Mouse (Mus musculus) limb, embryonic 14.5 days (tissue): ENCODE results near the gene Ehmt2. TPM values are rescaled to one million over a fixed set of nuclear protein-coding genes. Genes with fewer than 3 reads are reported as not detected.

Experiments
- ATAC-seq: fragments of 200-750 bp; cut with Nextera tagmentation; 2 replicates; pipeline ENCODE4 v1.8.0; 2017; ENCODE audit warnings: low read depth, moderate number of reproducible peaks, moderate TSS enrichment; ENCODE audit not compliant: low FRiP score
- DNase-seq: peaks from one replicate; pipeline ENCODE4 v3.0.0-alpha.2; 2015; ENCODE audit warnings: low spot score
- H3K27ac ChIP-seq: fragments of 300-500 bp; sonication (generic); replicated peaks from 2 replicates; pipeline ENCODE4 v1.5.1; 2014; ENCODE audit warnings: low read depth, mild to moderate bottlenecking, low read length, moderate library complexity, mixed read lengths
- H3K27me3 ChIP-seq: fragments of 300-500 bp; sonication (generic); 2 replicates; pipeline ENCODE4 v1.6.1; 2014; ENCODE audit warnings: low read length, mixed read lengths; ENCODE audit not compliant: control insufficient read depth, insufficient read depth
- H3K36me3 ChIP-seq: fragments of 300-500 bp; sonication (generic); 2 replicates; pipeline ENCODE4 v1.6.1; 2014; ENCODE audit warnings: mild to moderate bottlenecking, low read length, moderate library complexity, mixed read lengths; ENCODE audit not compliant: control insufficient read depth, insufficient read depth
- H3K4me1 ChIP-seq: fragments of 300-500 bp; sonication (generic); 2 replicates; pipeline ENCODE4 v1.6.1; 2014; ENCODE audit warnings: antibody characterized with exemption, low read length, mixed read lengths; ENCODE audit not compliant: control insufficient read depth, insufficient read depth
- H3K4me2 ChIP-seq: fragments of 300-500 bp; sonication (generic); replicated peaks from 2 replicates; pipeline ENCODE4 v1.6.1; 2014; ENCODE audit warnings: low read depth, mild to moderate bottlenecking, low read length, moderate library complexity; ENCODE audit not compliant: severe bottlenecking
- H3K4me3 ChIP-seq: fragments of 300-500 bp; sonication (generic); replicated peaks from 2 replicates; pipeline ENCODE4 v1.5.1; 2014; ENCODE audit warnings: low read length
- H3K9ac ChIP-seq: fragments of 300-500 bp; sonication (generic); 2 replicates; pipeline ENCODE4 v1.6.1; 2014; ENCODE audit warnings: mild to moderate bottlenecking, low read depth, low read length, moderate library complexity; ENCODE audit not compliant: severe bottlenecking
- H3K9me3 ChIP-seq: fragments of 300-500 bp; sonication (generic); 2 replicates; pipeline ENCODE4 v1.6.1; 2016; ENCODE audit warnings: low read length; ENCODE audit not compliant: control insufficient read depth
- POLR2A ChIP-seq: fragments of 200-500 bp; IDR thresholded peaks from 2 replicates; pipeline ENCODE4 v1.8.0; 2012; ENCODE audit warnings: inconsistent platforms, mild to moderate bottlenecking, moderate library complexity, borderline replicate concordance; ENCODE audit not compliant: insufficient read depth, insufficient read length; ENCODE audit errors: extremely low read depth
- WGBS: fragments of 180-500 bp; shearing (Covaris S2); extraction: QIAGEN DNeasy Blood & Tissue Kit; methylation state at CpG from one replicate; pipeline ENCODE4 v1.1.7; 2014; 5-methylcytosine and 5-hydroxymethylcytosine counted together
- polyA plus RNA-seq, 2 experiments: library from polyadenylated mRNA; depleted of rRNA in 1 of 2; stranded (reverse) in 1 of 2; unstranded in 1 of 2; fragments of >200 nt; fragmentation: Nextera tagmentation in 1 of 2; extraction: Ambion mirVana in 1 of 2; gene quantifications; 2 replicates each; pipeline versions ENCODE4 v1.2.1 to v1.2.3; 2012 to 2014

Ehmt2 gene
- polyA plus RNA-seq, 2 experiments, result 72.8 to 232 TPM

DNA sequence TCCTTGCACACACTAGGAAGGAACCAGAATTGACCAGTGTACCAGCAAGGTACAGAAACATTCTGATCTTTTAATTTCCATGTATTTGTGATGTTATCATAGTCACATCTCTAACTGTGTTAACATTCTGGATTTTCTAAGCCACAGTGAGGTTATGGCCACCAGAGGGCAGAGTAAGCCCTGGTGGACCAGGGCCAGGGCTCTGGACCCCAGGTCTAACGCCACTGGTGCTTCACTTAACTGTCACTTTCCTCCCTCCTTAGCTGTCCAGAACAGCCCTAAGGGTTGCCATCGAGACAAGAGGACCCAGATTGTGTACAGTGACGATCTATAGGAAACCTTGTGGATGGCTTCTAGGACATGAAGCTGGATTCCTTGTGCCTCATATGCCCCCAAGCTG, 42.4 kb upstream of the Ehmt2 start:
- Histone ChIP-seq H3K9ac (no peak overlapping the region), H3K4me2 (no peak overlapping the region), H3K27ac (no peak overlapping the region), H3K27me3 (no peaks in the 10 kb centered on the region), H3K4me1 (peaks cover 6% of the 10 kb centered on the region), H3K36me3 (peaks cover 46% of the 10 kb centered on the region), H3K4me3 (no peak overlapping the region), H3K9me3 (no peaks in the 10 kb centered on the region)
- DNase-seq, result peak; percentile 37
- ATAC-seq, result peak; percentile 24; the same call in 1 of the 2 replicates
- no peak for TF ChIP-seq POLR2A
- WGBS, result 33% methylated on average over 3 of the region's 3 CpGs

DNA sequence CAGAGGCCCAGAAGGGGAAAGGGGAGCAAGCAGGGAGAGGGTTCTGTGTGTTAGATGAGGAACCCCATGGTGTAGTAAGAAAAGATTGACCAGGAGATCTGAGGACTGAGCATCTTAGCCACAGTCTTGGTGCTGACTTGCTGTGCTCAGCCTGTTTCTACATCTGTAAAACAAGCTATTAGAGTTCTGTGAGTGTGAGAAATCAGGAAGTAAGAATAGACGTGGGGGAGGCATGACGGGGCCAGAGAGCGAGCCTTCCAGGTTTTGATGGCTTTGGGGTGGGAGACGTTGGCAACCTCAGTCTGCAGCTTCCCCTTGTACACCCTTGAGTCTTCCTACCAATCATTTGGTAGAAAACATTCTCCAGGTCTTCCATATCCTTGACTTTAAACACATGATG, 39.6 kb upstream of the Ehmt2 start:
- Histone ChIP-seq H3K36me3 (peaks cover 32% of the 10 kb centered on the region), H3K4me3 (no peak overlapping the region), H3K9ac (no peak overlapping the region), H3K4me2 (no peak overlapping the region), H3K27ac (no peak overlapping the region), H3K27me3 (no peaks in the 10 kb centered on the region), H3K9me3 (no peaks in the 10 kb centered on the region), H3K4me1 (no peaks in the 10 kb centered on the region)
- DNase-seq (no peak), ATAC-seq (no peak)
- TF ChIP-seq POLR2A, result no peak
- WGBS, result 85% methylated on average over 4 of the region's 4 CpGs

DNA sequence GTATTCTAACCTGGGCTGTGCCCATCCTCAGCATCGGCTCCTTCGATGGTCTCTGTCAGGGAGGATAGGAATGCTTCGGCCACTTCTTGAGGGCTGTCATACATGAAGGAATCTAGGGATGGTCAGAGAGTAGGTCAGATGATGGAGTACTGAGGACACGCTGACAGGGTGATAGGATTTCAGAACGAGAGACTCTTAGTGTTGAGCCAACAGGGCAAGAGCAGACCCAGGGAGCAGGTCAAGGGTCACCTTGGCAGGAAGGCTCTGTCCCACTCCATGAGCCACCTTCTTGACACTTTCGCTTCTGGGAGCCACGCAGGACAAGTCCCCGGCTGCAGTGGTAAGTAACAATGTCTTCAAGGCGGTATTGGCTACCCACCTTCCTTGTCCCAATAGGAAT, 37.8 kb upstream of the Ehmt2 start:
- no peaks in the 10 kb centered on the region for H3K9me3 ChIP-seq
- H3K27me3 ChIP-seq, result no peaks in the 10 kb centered on the region
- 84% methylated on average over 9 of the region's 9 CpGs for WGBS
- no peak for TF ChIP-seq POLR2A
- H3K9ac ChIP-seq, result no peak overlapping the region
- no peak overlapping the region for H3K4me2 ChIP-seq
- DNase-seq, result peak; percentile 1
- H3K36me3 ChIP-seq, result peaks cover 15% of the 10 kb centered on the region
- no peaks in the 10 kb centered on the region for H3K4me1 ChIP-seq
- no peak overlapping the region for H3K4me3 ChIP-seq
- no peak overlapping the region for H3K27ac ChIP-seq
- ATAC-seq, result no peak

DNA sequence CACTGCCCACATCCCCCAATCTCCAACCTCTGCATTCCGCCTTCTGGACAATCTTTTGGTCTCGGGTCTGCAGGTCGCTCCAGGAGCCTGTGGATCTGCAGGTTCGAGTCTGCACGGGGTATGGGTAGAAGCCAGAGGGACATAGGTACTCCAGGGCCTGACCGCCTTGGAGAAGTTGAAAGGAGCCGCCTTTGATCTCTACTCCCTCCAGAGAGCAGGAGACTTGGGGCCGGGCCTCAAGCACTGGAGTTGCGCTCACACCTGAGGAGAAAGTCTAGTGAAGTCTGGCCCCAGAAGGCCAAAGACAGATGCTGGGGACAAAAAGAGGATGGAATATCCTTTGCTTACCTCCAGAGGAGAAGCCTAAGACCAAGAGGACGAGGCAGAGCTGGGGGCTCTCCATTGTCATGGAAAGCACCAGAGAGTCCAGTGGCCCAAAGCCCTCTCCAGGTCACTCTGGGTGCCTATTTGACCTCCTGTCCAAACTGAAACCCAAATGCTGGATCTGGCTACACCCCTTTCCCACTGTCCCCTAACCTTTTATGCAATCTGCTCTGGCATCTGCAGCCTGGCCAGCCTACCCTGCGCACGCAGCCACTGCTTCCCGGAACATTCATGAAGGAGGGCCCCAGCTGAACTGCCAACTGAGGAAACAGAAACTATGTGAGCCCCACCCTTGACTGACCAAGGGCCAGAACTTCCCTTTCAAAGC, 36.4 kb upstream of the Ehmt2 start:
- no peaks in the 10 kb centered on the region for H3K27me3 ChIP-seq
- ATAC-seq, result no peak
- no peaks in the 10 kb centered on the region for H3K9me3 ChIP-seq
- H3K27ac ChIP-seq, result no peak overlapping the region
- H3K4me2 ChIP-seq, result no peak overlapping the region
- DNase-seq, result no peak
- H3K36me3 ChIP-seq, result peaks cover 5% of the 10 kb centered on the region; the same call in 1 of the 2 replicates
- WGBS, result 65% methylated on average over 12 of the region's 13 CpGs
- no peak for TF ChIP-seq POLR2A
- no peak overlapping the region for H3K9ac ChIP-seq
- no peaks in the 10 kb centered on the region for H3K4me1 ChIP-seq
- H3K4me3 ChIP-seq, result no peak overlapping the region

DNA sequence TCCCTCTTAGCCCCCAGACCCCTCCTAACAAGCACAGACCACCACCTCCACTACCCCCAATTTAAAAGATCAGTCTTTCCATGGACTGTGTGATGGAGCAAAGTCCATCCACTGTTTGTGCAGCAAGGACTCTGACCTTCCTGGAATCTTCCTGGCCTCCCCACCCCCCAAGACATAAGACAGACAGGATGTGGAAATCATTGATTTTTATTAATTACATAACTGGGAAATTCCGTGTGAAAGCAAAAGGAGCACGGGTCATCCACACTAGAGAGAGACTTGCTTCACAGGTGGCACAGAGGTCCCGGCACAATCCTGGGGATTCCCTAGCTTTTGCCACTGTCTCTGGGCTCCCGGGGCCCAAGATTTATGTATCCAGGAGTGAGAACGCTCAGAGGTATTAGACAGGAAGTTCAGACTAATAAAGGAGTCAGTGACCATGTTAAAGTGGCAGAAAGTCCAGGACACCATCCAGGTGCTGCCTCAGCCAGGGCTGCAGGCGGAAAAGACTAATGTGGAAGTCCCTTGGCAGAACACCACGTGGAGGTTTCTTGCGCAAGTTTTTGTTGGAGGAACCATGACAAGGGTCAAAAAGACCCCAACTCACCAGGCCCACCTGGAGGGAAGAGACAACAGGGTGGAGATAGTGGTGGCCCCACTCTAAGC, 35.7 kb upstream of the Ehmt2 start, which contains the start of gene Cfb:
TSS of gene Cfb (minus strand) at position 103 of the 666 bp plus-strand sequence.
- Histone ChIP-seq H3K4me1 (no peaks in the 10 kb centered on the region), H3K9ac (no peak within 1 kb of the TSS), H3K9me3 (no peaks in the 10 kb centered on the region), H3K4me2 (no peak within 1 kb of the TSS), H3K27ac (no peak within 1 kb of the TSS), H3K27me3 (no peaks in the 10 kb centered on the region), H3K36me3 (peaks cover 2% of the 10 kb centered on the region; the same call in 1 of the 2 replicates), H3K4me3 (no peak within 1 kb of the TSS)
- no peak for TF ChIP-seq POLR2A
- 49% methylated on average over 8 of the region's 8 CpGs for WGBS
- ATAC-seq (no peak), DNase-seq (no peak)
